Mouse (Mus musculus) liver, embryonic 14.5 days (tissue): ENCODE data around the gene Kif23. TPM values are rescaled to one million over a fixed set of nuclear protein-coding genes. Genes with fewer than 3 reads are reported as not detected.
A peak's percentile ranks its signal among the peaks of the same experiment; 100 is the strongest.

Experiments
- ATAC-seq: fragments of 200-750 bp; cut with Nextera tagmentation; 2 replicates; pipeline ENCODE4 v1.8.0; 2017; ENCODE audit warnings: moderate number of reproducible peaks, mild to moderate bottlenecking, moderate library complexity; ENCODE audit not compliant: insufficient read depth
- DNase-seq, 3 experiments: peaks; one replicate each; pipeline ENCODE4 v3.0.0-alpha.2; 2012 to 2013; ENCODE audit warnings: low read depth in 3 of 3, low spot score in 3 of 3
- H3K27ac ChIP-seq: fragments of 300-500 bp; sonication (generic); 2 replicates; pipeline ENCODE4 v1.5.1; 2014; ENCODE audit warnings: moderate library complexity, mild to moderate bottlenecking, control low read depth, inconsistent platforms
- H3K27me3 ChIP-seq: fragments of 300-500 bp; sonication (generic); 2 replicates; pipeline ENCODE4 v1.6.1; 2014; ENCODE audit warnings: mild to moderate bottlenecking, low read length, moderate library complexity; ENCODE audit not compliant: control insufficient read depth, insufficient read depth
- H3K36me3 ChIP-seq: fragments of 300-500 bp; sonication (generic); replicated peaks from 2 replicates; pipeline ENCODE4 v1.6.1; 2014; ENCODE audit warnings: low read depth; ENCODE audit not compliant: control insufficient read depth, insufficient read depth
- H3K4me1 ChIP-seq, 2 experiments: fragments of 200-500 bp in 1 of 2; fragments of 300-500 bp in 1 of 2; sonication (generic) in 1 of 2; replicated peaks; 2 replicates each; pipeline ENCODE4 v1.6.1; 2012 to 2014; ENCODE audit warnings: antibody characterized with exemption in 1 of 2, inconsistent platforms in 1 of 2, low read length in 1 of 2; ENCODE audit not compliant: control insufficient read depth in 2 of 2, insufficient read depth in 2 of 2
- H3K4me2 ChIP-seq: fragments of 300-500 bp; sonication (generic); 2 replicates; pipeline ENCODE4 v1.6.1; 2014; ENCODE audit warnings: low read depth, mild to moderate bottlenecking, control low read depth, moderate library complexity
- H3K4me3 ChIP-seq, 2 experiments: fragments of 200-500 bp in 1 of 2; fragments of 300-500 bp in 1 of 2; sonication (generic) in 1 of 2; 2 replicates each; pipeline ENCODE4 v1.5.1; 2012 to 2014; ENCODE audit warnings: low read depth in 2 of 2, low read length in 2 of 2, mild to moderate bottlenecking in 2 of 2, control low read depth in 1 of 2, inconsistent platforms in 1 of 2, moderate library complexity in 1 of 2; ENCODE audit not compliant: insufficient read depth in 1 of 2
- H3K9ac ChIP-seq: fragments of 300-500 bp; sonication (generic); replicated peaks from 2 replicates; pipeline ENCODE4 v1.6.1; 2014; ENCODE audit warnings: mild to moderate bottlenecking, control low read depth, moderate library complexity
- H3K9me3 ChIP-seq: fragments of 300-500 bp; sonication (generic); 2 replicates; pipeline ENCODE4 v1.6.1; 2016; ENCODE audit warnings: low read length, mixed read lengths; ENCODE audit not compliant: control insufficient read depth
- CTCF ChIP-seq: IDR thresholded peaks from 2 replicates; pipeline ENCODE4 v1.5.1; 2016; ENCODE audit warnings: antibody characterized with exemption, low read depth, control low read depth
- EP300 ChIP-seq: IDR thresholded peaks from 2 replicates; pipeline ENCODE4 v1.6.1; 2016; ENCODE audit warnings: antibody characterized with exemption, low read depth
- WGBS: fragments of 180-500 bp; shearing (Covaris S2); extraction: QIAGEN DNeasy Blood & Tissue Kit; methylation state at CpG from one replicate; pipeline ENCODE4 v1.1.7; 2014; ENCODE audit not compliant: insufficient replicate concordance; 5-methylcytosine and 5-hydroxymethylcytosine counted together
- polyA plus RNA-seq, 2 experiments: library from polyadenylated mRNA; depleted of rRNA in 1 of 2; stranded (reverse) in 1 of 2; unstranded in 1 of 2; fragments of >200 nt; fragmentation: Nextera tagmentation in 1 of 2; extraction: Ambion mirVana in 1 of 2; gene quantifications; 2 replicates each; pipeline versions ENCODE4 v1.2.1 to v1.2.3; 2012 to 2014

The Kif23 gene
- polyA plus RNA-seq, 2 experiments: 44.3 to 68.8 TPM

GRCm38 (mm10) chr9:61877373-61878112 is 69.0 kb downstream of the Kif23 start:
- no peak for ATAC-seq
- 0 out of 2 replicates have a peak, but pooled peaks have one; percentile 13 for TF ChIP-seq CTCF
- no peak for TF ChIP-seq EP300

DNA sequence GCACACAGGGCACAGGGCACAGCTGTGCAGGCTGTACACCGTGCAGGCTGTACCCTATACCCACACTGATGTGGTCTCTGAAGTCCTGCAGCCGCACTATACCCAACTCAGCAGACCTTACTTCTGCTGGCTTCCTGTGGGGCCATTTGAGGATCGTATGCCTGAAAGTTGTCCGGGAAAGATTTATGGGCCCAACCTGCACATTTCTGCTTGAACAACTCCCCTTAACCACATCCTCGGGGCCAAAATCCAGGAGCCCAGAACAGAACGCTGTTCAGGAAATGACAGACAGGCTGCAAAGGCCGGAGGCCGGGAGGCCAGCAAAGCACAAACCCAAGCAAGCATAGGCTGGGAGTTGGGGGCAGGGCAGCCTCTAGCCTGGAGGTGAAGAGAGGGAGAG is 73.2 kb downstream of the Kif23 start:
- H3K9me3 ChIP-seq: no peaks in the 10 kb centered on the region
- no peak overlapping the region for H3K4me2 ChIP-seq
- WGBS: 12% methylated on average over 8 of the region's 8 CpGs
- no peak for ATAC-seq
- no peak overlapping the region for H3K4me3 ChIP-seq
- H3K4me1 ChIP-seq: no peaks in the 10 kb centered on the region
- H3K27me3 ChIP-seq: no peaks in the 10 kb centered on the region
- no peaks in the 10 kb centered on the region for H3K36me3 ChIP-seq
- no peak overlapping the region for H3K9ac ChIP-seq
- no peak for DNase-seq
- H3K27ac ChIP-seq: no peak overlapping the region
- TF ChIP-seq EP300: no peak
- no peak for TF ChIP-seq CTCF

More at GRCm38 (mm10) chr9:61877373-61878112, 69.0 kb downstream of the Kif23 start:
- H3K4me1 ChIP-seq: no peaks in the 10 kb centered on the region
- no peak overlapping the region for H3K27ac ChIP-seq
- no peak overlapping the region for H3K4me2 ChIP-seq
- H3K27me3 ChIP-seq: no peaks in the 10 kb centered on the region
- DNase-seq: no peak
- no peak overlapping the region for H3K9ac ChIP-seq
- WGBS: 24% methylated on average over 22 of the region's 22 CpGs
- no peaks in the 10 kb centered on the region for H3K9me3 ChIP-seq
- H3K4me3 ChIP-seq: no peak overlapping the region
- H3K36me3 ChIP-seq: no peaks in the 10 kb centered on the region

DNA sequence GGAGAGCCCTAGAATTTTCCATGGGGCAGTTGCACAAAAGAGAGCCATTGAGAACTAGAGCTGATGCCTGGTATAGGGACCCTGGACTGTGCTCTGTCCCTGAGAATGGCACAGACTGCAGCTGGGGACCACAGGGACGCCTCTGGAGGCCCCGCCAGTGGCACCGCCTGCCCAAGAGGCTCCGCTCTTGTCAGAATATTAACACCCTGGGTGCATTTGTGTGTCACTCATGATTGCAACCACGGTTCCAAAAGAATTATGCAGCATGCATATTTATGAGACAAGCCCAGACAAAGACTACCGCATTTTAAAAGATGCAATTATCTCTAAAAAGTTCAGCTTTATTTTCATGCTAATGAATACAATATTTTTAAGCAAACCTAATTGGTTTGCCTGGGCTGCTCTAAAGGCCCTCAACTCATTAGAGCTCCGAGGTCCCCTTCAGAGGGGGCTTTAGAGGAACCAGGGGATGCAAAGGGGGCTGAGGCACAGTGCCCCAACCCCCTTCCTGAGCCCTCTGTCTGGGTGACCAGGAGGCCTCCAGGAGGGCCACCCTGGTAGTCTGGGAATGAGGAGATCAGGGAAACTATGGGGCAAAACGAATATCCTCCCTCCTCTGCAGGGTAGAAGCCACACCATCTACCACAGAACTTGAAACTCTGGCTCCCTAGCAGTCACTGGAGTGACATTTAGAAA is 74.2 kb downstream of the Kif23 start:
- no peak for TF ChIP-seq CTCF
- TF ChIP-seq EP300: no peak
- Histone ChIP-seq H3K27ac (no peak overlapping the region), H3K4me2 (no peak overlapping the region), H3K36me3 (no peaks in the 10 kb centered on the region), H3K27me3 (no peaks in the 10 kb centered on the region), H3K9me3 (no peaks in the 10 kb centered on the region), H3K4me3 (no peak overlapping the region), H3K9ac (no peak overlapping the region), H3K4me1 (no peaks in the 10 kb centered on the region)
- DNase-seq: no peak
- WGBS: 59% methylated on average over 8 of the region's 8 CpGs
- no peak for ATAC-seq

GRCm38 (mm10) chr9:61871839-61872238 is 74.7 kb downstream of the Kif23 start:
- H3K9me3 ChIP-seq: no peaks in the 10 kb centered on the region
- no peaks in the 10 kb centered on the region for H3K4me1 ChIP-seq
- ATAC-seq (no peak), DNase-seq (no peak)
- no peak for TF ChIP-seq EP300
- TF ChIP-seq CTCF: no peak
- H3K4me3 ChIP-seq: no peak overlapping the region
- H3K27me3 ChIP-seq: no peaks in the 10 kb centered on the region
- WGBS: 44% methylated on average over 6 of the region's 6 CpGs
- no peak overlapping the region for H3K9ac ChIP-seq
- no peak overlapping the region for H3K27ac ChIP-seq
- no peaks in the 10 kb centered on the region for H3K36me3 ChIP-seq
- no peak overlapping the region for H3K4me2 ChIP-seq

DNA sequence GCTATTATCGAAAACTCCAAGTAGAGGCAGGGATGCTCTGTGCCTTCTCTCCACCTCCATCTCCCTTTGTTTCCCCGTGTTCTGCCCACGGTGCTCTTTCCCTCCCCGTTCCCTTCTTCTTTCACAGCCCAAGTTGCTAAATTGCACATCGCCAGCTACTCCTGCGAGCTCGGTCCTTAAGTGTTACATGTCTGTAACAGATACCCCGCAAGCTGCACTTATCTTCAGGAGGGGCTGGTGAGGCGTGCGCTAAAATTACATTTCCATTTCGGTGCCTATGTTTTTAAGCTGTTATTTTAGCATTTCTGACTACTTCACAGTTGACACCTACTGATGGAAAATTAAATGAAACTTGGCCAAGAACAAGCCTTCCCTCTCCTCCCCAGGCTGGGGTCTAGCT is 78.9 kb downstream of the Kif23 start:
- 70% methylated on average over 11 of the region's 11 CpGs for WGBS
- no peak for ATAC-seq
- H3K4me2 ChIP-seq: no peak overlapping the region
- H3K4me3 ChIP-seq: no peak overlapping the region
- no peaks in the 10 kb centered on the region for H3K9me3 ChIP-seq
- no peaks in the 10 kb centered on the region for H3K36me3 ChIP-seq
- TF ChIP-seq CTCF: no peak
- TF ChIP-seq EP300: no peak
- H3K4me1 ChIP-seq: no peaks in the 10 kb centered on the region
- H3K27me3 ChIP-seq: no peaks in the 10 kb centered on the region
- DNase-seq: no peak
- no peak overlapping the region for H3K27ac ChIP-seq
- H3K9ac ChIP-seq: no peak overlapping the region

Other genes starting within 250 kb of the Kif23 start
- gene Rplp1, start 32.2 kb downstream of the Kif23 start, polyA plus RNA-seq (2012; rRNA removed): 6,111 and 7,314 TPM in 2 replicates
- gene Rplp1, start 32.2 kb downstream of the Kif23 start, polyA plus RNA-seq (2014; fragmentation: Nextera tagmentation; extraction: Ambion mirVana): 1,539 and 1,562 TPM in 2 replicates
- 0.11 and 0.26 TPM in 2 replicates for gene Paqr5, start 80.1 kb upstream of the Kif23 start, polyA plus RNA-seq (2012; rRNA removed)
- 0.08 and 0.13 TPM in 2 replicates for gene Paqr5, start 80.1 kb upstream of the Kif23 start, polyA plus RNA-seq (2014; fragmentation: Nextera tagmentation; extraction: Ambion mirVana)
- 1.9 and 2.7 TPM in 2 replicates for gene Glce, start 175.9 kb upstream of the Kif23 start, polyA plus RNA-seq (2012; rRNA removed)
- 5.6 and 7.4 TPM in 2 replicates for gene Glce, start 175.9 kb upstream of the Kif23 start, polyA plus RNA-seq (2014; fragmentation: Nextera tagmentation; extraction: Ambion mirVana)